Mouse (Mus musculus): Measurements from ENCODE around the gene Zdhhc20. TPM values are rescaled to one million over a fixed set of nuclear protein-coding genes. Genes with fewer than 3 reads are reported as not detected.
"Not testable (repeated sequence)": the region's sequence is repeated elsewhere in the genome, so short reads cannot be mapped to it uniquely, and the experiment has no call there.

Zdhhc20 gene
- total RNA-seq (2021), result 10 to 100 TPM; 29.6 to 31.2 TPM

DNA sequence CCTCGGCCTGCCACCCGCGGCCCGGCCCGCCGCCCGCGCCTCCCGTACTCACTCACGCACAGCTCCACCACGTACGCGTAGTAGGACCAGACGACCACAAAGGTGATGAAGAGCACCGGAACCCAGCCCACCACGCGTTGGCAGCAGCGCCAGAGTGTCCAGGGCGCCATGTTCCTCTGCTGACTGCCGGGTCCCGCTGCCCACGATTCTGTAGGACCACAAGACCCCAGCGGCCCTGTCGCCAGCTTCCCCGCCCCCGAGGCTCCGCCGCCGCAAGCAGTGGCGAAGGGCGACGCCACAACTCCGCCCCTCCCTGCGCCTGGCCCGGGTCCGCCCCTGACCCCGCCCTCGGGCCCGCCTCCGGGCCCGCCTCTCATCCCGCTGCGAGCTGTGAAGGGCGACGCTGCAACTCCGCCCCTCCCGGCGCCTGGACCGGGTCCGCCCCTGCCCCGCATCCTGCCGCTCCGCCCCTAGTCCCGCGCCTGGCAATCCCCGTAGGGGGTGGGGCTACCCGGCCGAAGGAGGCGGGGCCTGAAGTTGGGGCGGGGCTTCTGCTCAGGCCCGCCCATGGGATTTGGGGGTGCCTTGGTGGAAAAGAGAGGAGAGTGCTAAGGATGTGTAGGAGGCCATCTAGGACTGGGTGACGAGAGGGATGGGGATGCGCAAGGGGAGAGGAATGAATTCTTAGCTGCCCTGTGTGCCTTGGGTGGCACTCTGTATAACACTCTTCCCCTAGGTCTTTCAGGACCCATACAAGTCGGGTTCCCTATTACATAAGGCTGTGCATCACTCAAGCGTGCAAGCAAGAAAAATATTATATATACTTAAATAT, at the start of gene Zdhhc20:
Zdhhc20 (minus strand) TSS at position 266 of the 832 bp plus-strand sequence.
- peak; percentile 92 to 97 for DNase-seq (ENCODE audit: low spot score in 2 of 2)
- intact Hi-C loops (cut with DNase I), result loop anchor here (2.0 kb wide), 1 partner anchor 23 kb away; no protein-coding TSS in a partner anchor

DNA sequence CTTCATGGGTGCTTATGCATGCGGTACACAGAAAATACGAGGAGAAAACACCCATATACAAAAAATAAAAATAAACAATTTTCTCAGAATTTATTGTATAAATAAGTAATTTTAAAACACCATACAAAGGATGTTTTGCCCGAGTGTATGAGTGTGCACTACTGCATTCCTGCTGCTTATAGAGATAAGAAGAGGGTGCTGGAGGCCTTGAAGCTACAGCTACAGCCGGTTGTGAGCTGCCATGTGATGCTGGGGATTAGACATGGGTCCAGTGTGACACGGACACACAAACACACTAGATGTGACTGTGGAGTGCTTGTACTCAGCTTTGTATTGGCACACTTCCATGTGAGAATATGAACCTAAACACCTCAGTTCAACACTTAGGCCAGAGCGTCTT, 47.2 kb upstream of the Zdhhc20 start:
- DNase-seq (ENCODE audit: low spot score in 2 of 2), result no peak
- intact Hi-C loops (cut with DNase I), result no loop called here

DNA sequence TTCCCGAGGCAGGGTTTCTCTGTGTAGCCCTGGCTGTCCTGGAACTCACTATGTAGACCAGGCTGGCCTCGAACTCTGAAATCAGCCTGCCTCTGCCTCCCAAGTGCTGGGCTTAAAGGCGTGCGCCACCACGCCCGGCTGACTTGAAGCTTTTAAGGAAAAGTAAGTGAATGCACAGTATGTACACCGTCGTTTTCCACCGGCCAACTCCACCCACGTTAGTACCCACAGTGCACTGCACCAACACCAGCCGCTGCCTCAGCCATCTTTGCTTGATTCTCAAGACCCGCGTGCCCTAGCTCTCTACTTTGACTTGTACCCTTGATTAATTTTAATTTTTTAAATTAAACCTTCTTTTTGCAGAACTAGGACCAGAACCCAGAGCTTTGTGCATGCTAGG, 44.6 kb upstream of the Zdhhc20 start:
- intact Hi-C loops (cut with DNase I), result no loop called here
- DNase-seq (ENCODE audit: low spot score in 2 of 2), result no peak

DNA sequence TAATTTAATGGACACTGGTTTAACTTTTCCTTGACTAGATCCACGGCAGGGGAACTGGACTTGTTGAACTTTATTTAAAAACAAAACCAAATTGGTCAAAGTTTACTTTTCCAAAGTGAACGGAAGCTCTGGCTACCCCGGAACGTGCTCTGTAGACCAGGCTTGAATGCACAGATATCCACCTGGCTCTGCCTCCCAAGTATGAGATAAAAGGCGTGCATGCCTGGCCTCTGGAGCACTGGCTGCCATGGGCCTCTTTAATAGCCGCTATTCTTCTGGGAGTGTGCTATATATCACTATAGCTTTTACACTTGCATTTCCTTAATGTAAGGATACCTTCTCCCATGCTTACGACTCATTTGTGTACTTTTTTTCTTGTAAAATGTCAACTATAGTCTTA, 43.5 kb upstream of the Zdhhc20 start:
- intact Hi-C loops (cut with DNase I), result no loop called here
- DNase-seq (ENCODE audit: low spot score in 2 of 2), result no peak

DNA sequence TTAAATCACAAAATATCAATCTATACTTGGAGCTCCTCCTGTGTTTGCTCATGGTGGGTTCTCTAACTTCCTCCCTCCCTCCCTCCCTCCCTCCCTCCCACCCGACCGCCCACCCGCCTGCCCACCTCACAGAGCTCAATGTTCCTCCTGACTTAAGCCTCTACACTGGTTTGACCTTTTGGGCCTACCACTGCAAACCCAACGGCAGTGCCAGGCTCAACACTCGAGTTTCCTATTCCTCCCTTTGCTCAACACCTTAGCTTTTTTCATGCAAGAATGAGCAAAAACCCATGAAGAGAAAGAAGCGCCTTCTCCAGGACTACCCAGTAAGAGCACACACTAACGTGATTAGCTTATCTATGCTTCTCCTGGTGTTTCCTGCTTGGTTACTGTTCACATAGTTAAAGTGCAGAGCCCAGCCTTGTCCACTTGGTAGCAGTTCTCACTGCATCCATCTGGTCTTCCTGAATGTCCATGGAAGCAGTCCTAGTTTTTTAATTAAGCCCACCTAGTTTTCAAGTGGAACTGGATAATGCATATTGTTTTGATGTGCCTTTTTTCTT, 42.9 kb upstream of the Zdhhc20 start:
- intact Hi-C loops (cut with DNase I), result no loop called here
- DNase-seq (ENCODE audit: low spot score in 2 of 2), result no peak

DNA sequence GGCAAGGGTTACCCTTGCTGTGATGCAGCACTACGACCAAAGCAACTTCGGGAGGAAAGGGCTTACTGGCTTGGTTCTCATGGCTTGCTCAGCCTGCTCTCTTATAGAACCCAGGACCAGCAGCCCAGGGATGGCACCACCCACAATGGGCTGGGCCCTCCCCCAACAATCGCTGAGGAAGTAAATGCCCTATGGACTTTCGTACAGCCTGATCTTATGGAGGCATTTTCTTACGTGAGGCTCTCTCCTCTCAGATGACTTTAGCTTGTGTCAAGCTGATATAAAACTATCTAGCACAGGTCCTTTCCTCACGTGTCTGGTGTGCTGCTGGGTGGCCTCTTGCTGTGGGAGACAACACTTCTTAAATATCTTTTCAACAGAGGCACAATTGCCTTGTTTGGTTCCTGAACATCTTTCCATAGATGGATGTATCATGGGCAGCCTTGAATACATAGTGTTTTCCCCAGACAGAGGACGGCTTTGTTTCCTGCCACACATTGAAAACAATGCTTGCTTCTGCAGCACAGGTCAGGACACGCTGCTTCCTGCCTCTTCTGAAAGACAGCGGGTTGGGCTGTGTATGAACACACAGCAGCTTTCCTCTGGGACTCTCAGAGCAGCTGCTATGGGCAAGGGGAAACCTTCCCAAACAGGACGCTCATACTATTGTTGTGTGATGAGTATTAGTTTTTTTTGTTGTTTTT, 31.5 kb upstream of the Zdhhc20 start:
- DNase-seq (ENCODE audit: low spot score in 2 of 2), result peak in 1 of 2 experiments; percentile 30
- intact Hi-C loops (cut with DNase I), result no loop called here

DNA sequence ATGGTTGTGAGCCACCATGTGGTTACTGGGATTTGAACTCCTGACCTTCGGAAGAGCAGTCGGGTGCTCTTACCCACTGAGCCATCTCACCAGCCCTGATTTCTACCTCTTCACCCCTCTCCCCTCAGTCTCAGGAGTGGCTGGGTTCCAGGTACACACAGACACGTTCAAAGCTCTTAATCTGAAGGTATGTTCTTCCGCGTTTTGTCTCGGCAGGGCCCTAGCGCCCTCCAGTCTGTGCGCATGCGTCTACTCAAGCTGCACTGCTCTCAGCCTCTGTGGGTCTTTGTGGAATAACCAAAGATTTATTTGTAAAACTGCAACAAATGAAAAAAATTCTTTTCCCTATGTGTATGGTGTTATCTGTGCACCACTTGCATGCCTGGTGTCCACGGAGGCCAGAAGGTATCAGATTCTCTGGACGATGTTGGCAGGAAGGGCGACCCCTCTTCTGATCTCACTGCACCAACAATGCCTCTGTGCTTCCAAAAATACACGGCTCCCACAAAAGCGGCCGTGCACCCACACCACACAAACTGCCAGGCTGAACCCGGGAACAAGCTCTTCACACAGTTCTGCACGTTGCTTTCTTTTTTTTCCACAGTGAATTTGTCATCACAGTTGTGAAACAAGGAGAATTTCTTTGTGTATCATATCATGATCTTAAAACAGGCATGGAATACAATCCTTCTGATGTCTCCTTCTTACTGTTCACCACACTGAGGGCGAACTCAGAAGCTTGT, 30.7 kb upstream of the Zdhhc20 start:
- peak; percentile 30 to 58 for DNase-seq (ENCODE audit: low spot score in 2 of 2)
- intact Hi-C loops (cut with DNase I), result no loop called here

DNA sequence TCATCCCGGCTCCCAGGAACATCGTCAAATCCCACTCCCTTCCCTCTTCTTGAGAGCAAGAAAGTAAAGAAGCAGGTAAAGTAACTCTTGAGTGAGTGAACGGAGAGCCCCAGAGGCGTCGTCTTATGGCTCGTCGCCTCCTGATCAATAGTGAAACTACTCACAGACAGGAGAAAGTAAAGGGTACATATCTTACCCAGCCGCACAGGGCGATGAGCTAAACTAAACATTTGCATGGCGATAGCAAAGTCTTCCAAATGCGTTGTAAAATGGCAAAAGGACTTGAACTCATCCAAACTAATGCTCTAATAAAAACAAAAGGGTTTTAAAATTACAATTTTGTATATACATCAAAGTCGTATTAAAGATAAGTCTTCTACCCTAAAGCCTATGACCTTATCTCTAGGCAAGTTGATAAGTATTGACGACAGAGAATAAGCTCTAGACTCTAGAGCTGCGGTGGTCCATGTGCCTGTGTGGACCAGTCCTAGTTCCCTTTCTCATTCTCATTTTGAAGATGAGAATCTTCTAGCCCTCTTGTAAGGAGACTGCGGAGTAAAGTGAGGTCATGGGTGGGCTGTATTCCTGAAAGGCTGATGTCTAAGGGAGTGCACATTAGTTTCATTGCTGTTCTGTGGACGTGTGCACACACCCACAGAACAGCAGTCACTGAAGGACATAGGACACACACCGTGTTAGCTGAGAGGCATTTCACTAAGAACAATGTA, 29.2 kb upstream of the Zdhhc20 start:
- no peak for DNase-seq (ENCODE audit: low spot score in 2 of 2)
- intact Hi-C loops (cut with DNase I), result no loop called here

DNA sequence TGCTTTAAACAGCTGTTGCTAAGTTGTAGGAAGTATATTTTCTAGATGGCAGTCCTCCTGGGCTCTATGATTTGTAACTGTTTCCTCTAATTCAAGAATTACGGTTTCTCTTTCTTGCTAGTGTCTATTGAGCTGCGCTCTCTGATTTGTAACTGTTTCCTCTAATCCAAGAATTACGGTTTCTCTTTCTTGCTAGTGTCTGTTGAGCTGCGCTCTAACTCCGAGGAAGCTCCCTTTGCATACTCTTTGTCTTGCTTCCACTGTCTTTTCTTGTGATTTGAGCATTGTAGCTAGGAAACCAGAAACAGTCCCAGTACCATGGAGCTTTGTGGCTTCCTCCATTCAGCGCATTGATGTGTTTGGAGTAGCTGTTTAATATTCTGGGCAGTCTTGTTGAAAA, 25.3 kb upstream of the Zdhhc20 start:
- no peak for DNase-seq (ENCODE audit: low spot score in 2 of 2)
- intact Hi-C loops (cut with DNase I), result no loop called here

DNA sequence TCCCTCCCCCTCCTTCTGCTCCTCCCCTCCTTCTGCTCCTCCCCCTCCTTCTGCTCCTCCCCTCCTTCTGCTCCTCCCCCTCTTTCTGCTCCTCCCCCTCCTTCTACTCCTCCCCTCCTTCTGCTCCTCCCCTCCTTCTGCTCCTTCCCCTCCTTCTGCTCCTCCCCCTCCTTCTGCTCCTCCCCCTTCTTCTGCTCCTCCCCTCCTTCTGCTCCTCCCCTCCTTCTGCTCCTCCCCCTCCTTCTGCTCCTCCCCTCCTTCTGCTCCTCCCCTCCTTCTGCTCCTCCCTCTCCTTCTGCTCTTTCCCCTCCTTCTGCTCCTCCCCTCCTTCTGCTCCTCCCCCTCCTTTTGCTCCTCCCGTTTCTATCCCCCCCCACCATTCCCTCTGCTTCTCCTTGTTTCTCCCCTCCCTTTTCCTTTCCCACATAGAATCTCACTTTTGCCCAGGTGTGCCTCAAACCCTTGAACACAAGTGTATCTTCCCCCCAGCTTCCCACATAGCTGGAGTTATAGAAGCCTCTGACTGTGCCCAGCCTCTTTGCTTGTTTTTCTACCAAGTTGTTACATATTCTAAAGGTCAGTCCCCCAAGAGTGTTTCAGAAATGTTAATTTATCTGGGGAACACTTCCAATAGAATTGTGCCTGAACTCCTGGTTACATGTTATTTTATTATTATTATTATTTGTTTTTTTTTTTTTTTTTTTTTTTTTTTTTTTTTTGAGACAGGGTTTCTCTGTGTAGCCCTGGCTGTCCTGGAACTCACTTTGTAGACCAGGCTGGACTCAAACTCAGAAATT, 22.3 kb upstream of the Zdhhc20 start:
- DNase-seq (ENCODE audit: low spot score in 2 of 2), result not testable (repeated sequence)
- intact Hi-C loops (cut with DNase I), result loop anchor here (5.0 kb wide), 3 partner anchors 35 to 115 kb away; partner anchors contain the start of genes Mrpl57, Sap18 and Ska3

DNA sequence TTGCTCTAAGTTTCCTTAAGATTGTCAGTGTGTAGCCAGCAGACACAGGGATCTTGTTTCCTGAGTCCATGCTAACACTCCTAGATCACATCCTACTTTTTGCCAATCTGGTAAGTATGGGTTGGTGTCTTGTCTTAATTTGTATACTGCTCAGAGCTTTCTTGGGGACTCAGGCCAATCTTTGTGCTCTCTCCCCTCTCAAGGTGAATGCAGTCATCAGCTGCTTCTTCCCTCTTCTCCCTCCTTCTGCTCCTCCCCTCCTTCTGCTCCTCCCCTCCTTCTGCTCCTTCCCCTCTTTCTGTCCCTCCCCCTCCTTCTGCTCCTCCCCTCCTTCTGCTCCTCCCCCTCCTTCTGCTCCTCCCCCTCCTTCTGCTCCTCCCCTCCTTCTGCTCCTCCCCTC, 21.7 kb upstream of the Zdhhc20 start:
- intact Hi-C loops (cut with DNase I), result loop anchor here (5.0 kb wide), 3 partner anchors 34 to 114 kb away; partner anchors contain the start of genes Mrpl57, Sap18 and Ska3

DNA sequence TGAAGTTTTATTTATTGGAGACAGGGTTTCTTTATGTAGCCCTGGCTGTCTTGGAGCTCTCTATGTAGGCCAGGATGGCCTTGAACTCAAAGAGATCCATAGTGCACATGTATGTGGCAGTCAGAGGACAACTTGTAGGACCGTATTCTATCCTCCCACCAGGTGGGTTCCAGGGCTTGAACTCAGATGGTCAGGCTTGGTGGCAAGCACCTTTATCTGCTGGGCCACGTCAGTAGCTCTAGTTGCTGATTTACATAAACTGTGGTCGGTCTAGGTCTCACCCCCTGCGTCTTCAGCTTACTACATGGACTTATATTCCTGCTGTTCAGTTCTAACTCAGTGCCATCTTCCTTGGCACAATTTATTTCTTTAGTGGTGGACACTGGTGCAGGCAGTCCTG, 21.2 kb upstream of the Zdhhc20 start:
- DNase-seq (ENCODE audit: low spot score in 2 of 2), result no peak
- intact Hi-C loops (cut with DNase I), result loop anchor here (5.0 kb wide), 3 partner anchors 34 to 114 kb away; partner anchors contain the start of genes Mrpl57, Sap18 and Ska3

More for the DNA sequence above, 21.7 kb upstream of the Zdhhc20 start:
- DNase-seq (ENCODE audit: low spot score in 2 of 2), result not testable (repeated sequence)

DNA sequence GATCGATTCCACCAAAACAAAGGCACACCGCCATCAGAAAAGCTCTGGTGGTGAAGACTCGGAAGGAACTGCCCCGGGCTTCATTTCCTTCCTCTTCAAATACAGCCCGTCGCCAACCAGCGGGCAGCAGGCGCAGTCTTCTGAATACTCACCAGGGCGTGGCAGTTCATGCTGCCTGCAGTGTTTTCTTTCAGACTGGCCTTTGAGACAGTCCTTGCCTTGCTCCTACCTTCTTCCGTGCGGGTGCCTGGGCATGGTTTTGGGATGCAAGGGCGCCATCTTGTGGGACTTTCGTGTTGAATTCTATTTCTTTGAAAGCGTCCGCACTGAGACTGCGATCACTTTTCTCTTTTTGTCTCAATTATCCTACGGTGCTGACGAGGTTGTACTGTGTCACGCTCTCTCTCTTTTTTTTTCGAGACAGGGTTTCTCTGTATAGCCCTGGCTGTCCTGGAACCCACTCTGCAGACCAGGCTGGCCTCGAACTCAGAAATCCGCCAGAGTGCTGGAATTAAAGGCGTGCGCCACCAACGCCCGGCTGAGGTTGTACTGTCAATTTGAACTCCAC, 20.5 kb upstream of the Zdhhc20 start:
- peak; percentile 86 to 90 for DNase-seq (ENCODE audit: low spot score in 2 of 2)
- intact Hi-C loops (cut with DNase I), result loop anchor here (1.0 to 5.0 kb wide), 4 partner anchors 33 to 230 kb away; partner anchors contain the start of genes Mrpl57, Sap18 and Ska3

DNA sequence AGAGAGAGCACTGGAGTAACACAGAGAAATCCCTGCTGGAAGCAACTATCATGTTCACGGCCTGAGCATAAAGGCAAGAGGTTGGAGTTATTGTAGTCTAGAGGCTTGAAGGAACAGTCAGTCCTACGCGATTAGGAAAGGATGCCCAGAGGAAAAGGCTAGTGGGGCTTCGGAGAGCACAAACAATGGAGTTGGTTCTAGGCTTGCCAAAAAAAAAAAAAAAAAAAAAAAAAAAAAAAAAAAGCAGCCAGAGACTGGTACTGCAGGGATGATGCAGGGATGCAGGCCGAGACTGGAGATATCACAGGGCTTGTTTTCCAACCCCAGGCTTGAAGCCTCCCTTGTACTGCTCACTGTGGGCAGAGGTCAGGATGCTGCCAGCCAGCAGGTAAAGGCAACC, 19.2 kb upstream of the Zdhhc20 start:
- intact Hi-C loops (cut with DNase I), result no loop called here

DNA sequence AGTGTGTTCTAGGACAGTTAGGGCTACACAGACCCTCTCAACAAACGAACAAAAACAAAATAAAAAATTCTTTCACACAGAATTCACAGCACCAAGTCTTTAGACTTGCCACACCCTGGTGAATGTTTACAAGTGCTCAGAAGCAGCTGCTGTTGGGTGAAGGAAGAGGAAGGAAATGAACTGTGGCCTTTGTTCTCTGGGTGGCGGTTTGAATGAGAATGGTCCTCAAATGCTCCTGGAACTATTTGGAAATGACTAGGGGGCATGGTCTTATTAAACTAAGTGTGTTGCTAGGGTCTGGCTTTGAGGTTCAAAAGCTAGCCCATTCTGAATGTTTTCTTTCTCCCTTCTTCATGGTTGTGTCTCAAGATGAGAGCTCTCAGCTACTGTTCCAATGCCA, 18.4 kb upstream of the Zdhhc20 start:
- DNase-seq (ENCODE audit: low spot score in 2 of 2), result no peak
- intact Hi-C loops (cut with DNase I), result no loop called here

More for the DNA sequence above, 19.2 kb upstream of the Zdhhc20 start:
- DNase-seq (ENCODE audit: low spot score in 2 of 2), result no peak

DNA sequence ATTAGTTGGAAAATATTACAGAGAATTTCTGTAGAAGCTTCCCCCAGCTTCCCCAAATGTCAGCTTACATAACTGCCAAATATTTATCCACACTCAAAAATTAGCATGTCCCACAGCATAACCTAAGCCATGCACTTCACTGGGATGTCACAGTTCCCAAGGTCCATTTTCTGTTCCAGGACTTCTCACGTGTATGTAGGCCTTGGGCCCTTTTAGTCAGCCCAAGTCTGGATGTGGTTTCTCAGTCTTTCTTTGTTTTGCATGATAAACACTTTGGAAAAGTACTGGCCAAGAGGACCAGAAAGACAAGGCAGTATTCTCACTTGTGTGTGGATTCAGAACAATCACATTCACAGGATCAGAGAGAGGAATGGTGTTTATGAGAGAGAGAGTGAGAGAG, 11.9 kb upstream of the Zdhhc20 start:
- no peak for DNase-seq (ENCODE audit: low spot score in 2 of 2)
- intact Hi-C loops (cut with DNase I), result no loop called here

DNA sequence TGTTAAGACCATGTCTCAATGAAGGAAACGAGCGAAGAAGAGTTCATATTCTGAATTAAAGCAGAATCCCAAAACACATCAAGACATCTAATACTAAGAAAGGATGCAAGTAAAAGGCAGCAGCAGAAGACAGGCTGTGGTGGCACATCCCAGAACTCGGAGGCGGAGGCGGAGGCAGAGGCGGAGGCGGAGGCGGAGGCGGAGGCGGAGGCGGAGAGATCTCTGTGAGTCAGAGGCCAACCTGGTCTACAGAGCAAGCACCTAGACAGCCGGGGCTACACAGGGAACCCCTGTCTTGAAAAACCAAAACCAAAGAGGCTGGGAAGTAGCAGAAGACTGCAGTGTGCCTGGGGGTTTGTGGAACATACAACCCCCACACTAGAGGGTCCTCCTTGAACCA, 6.8 kb upstream of the Zdhhc20 start:
- intact Hi-C loops (cut with DNase I), result no loop called here
- DNase-seq (ENCODE audit: low spot score in 2 of 2), result no peak

Data from left cerebral cortex, postnatal 25 days (tissue).